In the genomic region with DNA sequence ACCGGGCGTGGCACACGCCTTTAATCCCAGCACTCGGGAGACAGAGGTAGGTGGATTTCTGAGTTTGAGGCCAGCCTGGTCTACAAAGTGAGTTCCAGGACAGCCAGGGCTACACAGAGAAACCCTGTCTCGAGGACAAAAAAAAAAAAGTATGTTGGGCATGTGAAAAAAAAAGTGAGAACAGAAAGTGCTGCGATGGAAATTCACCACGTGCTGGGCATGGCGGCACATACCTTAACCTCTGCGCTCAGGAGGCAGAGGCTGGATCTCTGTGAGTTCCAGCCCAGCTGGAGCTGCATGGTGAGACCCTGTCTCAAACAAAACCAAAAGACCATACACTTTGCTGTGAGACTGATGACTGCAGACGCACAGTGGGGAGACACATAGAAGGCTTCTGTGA, we compare ENCODE assay signal across 29 mouse cellular contexts. TPM values are rescaled to one million over a fixed set of nuclear protein-coding genes. Genes with fewer than 3 reads are reported as not detected.
"Had no signal": no experiment of that assay in that cellular context is flagged by ENCODE, and none has a peak within 500 bp of the region (broad histone marks: within the 10 kb centered on the region; RNA-seq: fewer than 3 reads in every experiment).

No protein-coding gene starts in this region.

- H3K27me3 ChIP-seq: embryonic facial prominence, embryonic 12.5 days; embryonic facial prominence, embryonic 15.5 days; forebrain, embryonic 12.5 days; forebrain, embryonic 13.5 days; forebrain, embryonic 15.5 days had no signal

- H3K27ac ChIP-seq: embryonic facial prominence, embryonic 10.5 days; embryonic facial prominence, embryonic 12.5 days; embryonic facial prominence, embryonic 13.5 days; embryonic facial prominence, embryonic 15.5 days; forebrain, embryonic 10.5 days; forebrain, embryonic 12.5 days; forebrain, embryonic 13.5 days; forebrain, embryonic 15.5 days; gastrocnemius, adult 2 months; heart, adult 2 months; heart, embryonic 10.5 days had no signal

- DNase-seq: cerebellum, adult 9-10 months; cerebellum, adult 9-11 months; cerebellum, postnatal 10 days; cerebellum, postnatal 14 days; cerebellum, postnatal 25 days; cerebellum, postnatal 36 days; embryo, embryonic 11 days; forebrain, postnatal 0 days; gastrocnemius, adult 2 months; gastrocnemius, postnatal 10 days; gastrocnemius, postnatal 14 days; gastrocnemius, postnatal 25 days; gastrocnemius, postnatal 36 days; heart, adult 18-20 months; heart, adult 2 months had no signal

- H3K36me3 ChIP-seq: embryonic facial prominence, embryonic 10.5 days; embryonic facial prominence, embryonic 12.5 days; embryonic facial prominence, embryonic 13.5 days; embryonic facial prominence, embryonic 15.5 days; forebrain, embryonic 10.5 days; forebrain, embryonic 12.5 days; forebrain, embryonic 15.5 days; heart, embryonic 10.5 days had no signal

- H3K9ac ChIP-seq: embryonic facial prominence, embryonic 12.5 days; embryonic facial prominence, embryonic 13.5 days; embryonic facial prominence, embryonic 15.5 days; forebrain, embryonic 12.5 days; forebrain, embryonic 13.5 days; forebrain, embryonic 15.5 days; forebrain, postnatal 0 days had no signal

- H3K4me1 ChIP-seq: embryonic facial prominence, embryonic 12.5 days had no signal

- ATAC-seq: forebrain, embryonic 13.5 days; forebrain, embryonic 14.5 days; forebrain, embryonic 15.5 days; forebrain, embryonic 16.5 days; forebrain, postnatal 0 days had no signal

- H3K9me3 ChIP-seq: embryonic facial prominence, embryonic 10.5 days; embryonic facial prominence, embryonic 12.5 days; embryonic facial prominence, embryonic 13.5 days; embryonic facial prominence, embryonic 15.5 days; forebrain, embryonic 10.5 days; forebrain, embryonic 12.5 days; forebrain, embryonic 13.5 days; forebrain, embryonic 15.5 days; heart, embryonic 10.5 days had no signal

- H3K4me3 ChIP-seq: embryonic facial prominence, embryonic 10.5 days; embryonic facial prominence, embryonic 12.5 days; embryonic facial prominence, embryonic 13.5 days; embryonic facial prominence, embryonic 15.5 days; erythroblast, embryonic 14.5 days; forebrain, embryonic 10.5 days; forebrain, embryonic 12.5 days; forebrain, embryonic 13.5 days; forebrain, embryonic 15.5 days; gastrocnemius, adult 2 months; heart, adult 2 months; heart, embryonic 10.5 days had no signal

- H3K4me2 ChIP-seq: embryonic facial prominence, embryonic 12.5 days; embryonic facial prominence, embryonic 13.5 days; embryonic facial prominence, embryonic 15.5 days; forebrain, embryonic 12.5 days; forebrain, embryonic 13.5 days; forebrain, embryonic 15.5 days had no signal

RNA-seq across cellular contexts. Expression of a gene that starts 4.7 kb away (rescaled TPM):
- total RNA-seq: gastrocnemius, adult 8-10 months; gastrocnemius, postnatal 14 days; gastrocnemius, postnatal 25 days; gastrocnemius, postnatal 36 days; granulocyte monocyte progenitor cell, adult 5-6 weeks; heart, adult 18-20 months; heart, adult 2 months had no signal
- polyA plus RNA-seq: erythroblast, embryonic 14.5 days had no signal
